Mouse (Mus musculus): Measurements from ENCODE around the gene Aff4. TPM values are rescaled to one million over a fixed set of nuclear protein-coding genes. Genes with fewer than 3 reads are reported as not detected.

Aff4 gene
- polyA plus RNA-seq, 2 experiments from 2014 or later, result 9.6 to 16.4 TPM

DNA sequence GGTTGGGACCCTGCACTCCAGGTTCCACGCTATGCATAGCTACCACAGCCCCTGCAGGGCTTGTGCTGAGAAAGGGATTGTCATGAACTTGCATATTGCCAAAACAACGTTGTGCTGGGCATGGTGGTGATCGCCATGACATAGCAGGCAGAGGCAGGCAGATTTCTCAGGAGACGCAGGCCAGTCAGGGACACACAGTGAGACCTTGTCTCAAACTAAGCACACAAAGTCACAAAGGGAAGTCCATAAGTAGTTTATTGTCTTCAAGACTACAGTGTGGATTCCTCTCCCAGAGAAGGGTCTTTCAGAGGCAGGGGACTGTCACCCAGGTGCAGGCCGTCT is 78.1 kb downstream of the Aff4 start:
- ATAC-seq, result no peak

DNA sequence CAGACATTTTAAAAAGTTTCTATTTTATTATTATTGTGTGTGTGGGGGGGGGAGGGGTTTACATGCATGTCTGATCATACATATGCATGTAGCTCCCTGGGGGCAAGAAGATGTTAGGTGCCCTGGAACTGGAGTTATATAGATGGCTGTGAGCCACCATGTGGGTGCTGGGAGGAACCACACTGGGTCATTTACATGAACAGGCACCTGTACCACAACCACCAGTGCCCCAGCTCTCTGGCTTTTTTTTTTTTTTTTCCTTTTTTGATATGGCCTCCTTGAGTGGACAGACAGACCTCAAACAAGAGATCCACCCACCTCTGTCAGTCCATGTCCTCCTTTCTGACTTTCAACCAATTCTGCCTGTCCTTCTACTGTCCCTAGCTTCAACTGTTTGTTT is 78.5 kb downstream of the Aff4 start:
- no peak for ATAC-seq

DNA sequence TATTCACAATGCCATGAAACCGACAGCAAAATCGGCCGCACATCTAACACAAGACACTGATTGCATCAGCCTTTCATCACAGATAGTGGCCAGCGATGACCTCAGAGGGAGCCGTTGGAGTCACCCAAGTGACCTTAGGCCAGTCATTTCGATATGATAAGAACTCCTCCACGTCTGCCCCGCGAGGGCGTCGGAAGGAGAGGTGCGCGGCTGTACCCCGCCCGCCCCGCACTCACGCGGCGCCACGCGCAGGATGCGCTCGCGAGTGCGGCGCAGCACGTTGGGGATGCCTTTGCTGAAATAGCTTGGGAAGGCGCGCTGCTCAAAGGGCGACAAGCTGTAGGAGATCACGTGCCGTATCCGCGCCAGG is 79.7 kb downstream of the Aff4 start:
- ATAC-seq, result peak; percentile 29

GRCm38 (mm10) chr11:53430670-53431346 is 80.2 kb downstream of the Aff4 start, which contains the start of the genes Uqcrq and Gdf9:
Gene Uqcrq (minus strand): TSS chr11:53430831.
Gene Gdf9 (plus strand): TSS chr11:53431023.
- ATAC-seq, result peak; percentile 91

- no peak for ATAC-seq
Measured at GRCm38 (mm10) chr11:53431347-53432056, 80.9 kb downstream of the Aff4 start.

- ATAC-seq, result no peak
Measured at GRCm38 (mm10) chr11:53433057-53433456, 82.4 kb downstream of the Aff4 start.

- no peak for ATAC-seq
Measured at GRCm38 (mm10) chr11:53435504-53435903, 84.9 kb downstream of the Aff4 start.

- ATAC-seq, result no peak
Measured at GRCm38 (mm10) chr11:53436338-53436737, 85.7 kb downstream of the Aff4 start.

DNA sequence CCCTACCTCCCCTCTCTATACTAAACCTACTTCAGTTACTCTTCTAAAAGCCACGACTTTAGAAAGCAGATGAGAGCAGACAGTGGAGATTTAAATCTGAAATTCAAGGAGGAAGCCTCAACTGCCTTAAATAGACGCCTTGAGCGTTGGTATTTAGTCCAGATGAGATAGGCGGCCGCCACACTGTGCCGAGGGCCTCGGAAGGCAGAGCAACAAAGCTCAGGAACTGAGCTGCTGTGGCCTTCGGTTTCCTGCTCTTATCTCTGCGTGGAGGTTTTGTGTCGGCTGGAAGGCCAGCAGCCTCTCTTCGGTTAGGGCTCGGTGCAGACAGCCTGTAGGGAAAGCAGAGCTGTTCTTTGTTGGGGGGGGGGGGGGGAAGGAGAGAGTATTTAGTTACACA is 91.3 kb downstream of the Aff4 start:
- ATAC-seq, result no peak

DNA sequence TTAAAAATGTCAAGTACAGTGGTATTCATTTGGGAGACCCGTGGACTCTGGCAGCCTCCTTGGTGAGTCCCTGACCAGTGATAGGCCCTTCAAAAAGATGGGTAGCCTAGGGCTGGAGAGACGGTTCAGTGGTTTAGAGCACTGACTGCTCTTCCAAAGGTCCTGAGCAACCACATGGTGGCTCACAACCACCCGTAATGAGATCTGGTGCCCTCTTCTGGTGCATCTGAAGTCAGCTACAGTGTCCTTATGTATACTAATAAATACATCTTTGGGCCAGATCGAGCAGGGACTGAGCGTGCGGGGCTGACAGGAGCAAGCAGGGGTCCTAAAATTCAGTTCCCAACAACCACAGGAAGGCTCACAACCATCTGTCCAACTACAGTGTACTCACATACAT is 93.2 kb downstream of the Aff4 start:
- ATAC-seq, result no peak

GRCm38 (mm10) chr11:53445562-53445961 is 94.9 kb downstream of the Aff4 start:
- ATAC-seq, result no peak

DNA sequence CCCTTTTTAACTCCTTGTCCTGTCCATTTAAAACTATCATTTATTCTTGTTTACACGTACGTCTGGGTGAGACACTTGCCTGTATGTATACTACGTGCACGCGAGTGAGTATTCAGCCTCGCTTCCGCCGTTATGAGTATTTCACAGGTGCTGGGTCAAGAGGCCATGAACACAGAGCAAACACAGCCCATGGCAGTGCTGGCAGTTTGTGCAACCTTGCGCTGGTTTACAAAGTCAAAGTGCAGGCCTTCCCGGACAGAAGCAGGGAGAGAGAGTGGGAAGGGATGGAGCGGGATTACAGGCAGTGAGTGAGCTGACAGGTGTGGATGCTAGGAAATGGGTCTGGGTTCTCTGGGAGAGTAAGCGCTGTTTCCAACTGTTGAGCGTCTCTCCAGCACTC is 95.5 kb downstream of the Aff4 start:
- ATAC-seq, result no peak

GRCm38 (mm10) chr11:53447996-53448395 is 97.4 kb downstream of the Aff4 start:
- no peak for ATAC-seq

DNA sequence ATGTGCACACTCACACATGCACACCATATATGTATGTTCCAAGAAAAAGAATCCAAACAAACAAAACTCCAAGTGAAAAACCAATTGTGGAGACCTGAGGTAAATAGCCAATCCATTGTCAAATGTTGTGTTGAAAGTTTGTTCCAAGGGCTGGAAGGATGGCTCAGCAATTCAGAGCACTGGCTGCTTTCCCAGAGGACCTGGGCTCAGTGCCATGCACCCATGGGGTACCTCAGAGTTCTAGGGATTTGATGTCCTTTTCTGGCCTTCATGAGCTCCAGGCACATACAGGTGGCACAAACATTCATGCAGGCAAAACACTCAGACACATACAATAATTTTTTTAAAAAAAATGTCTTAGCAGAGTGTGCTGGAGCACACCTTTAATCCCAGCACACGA is 97.9 kb downstream of the Aff4 start:
- ATAC-seq, result no peak

GRCm38 (mm10) chr11:53450070-53450705 is 99.6 kb downstream of the Aff4 start:
- no peak for ATAC-seq

DNA sequence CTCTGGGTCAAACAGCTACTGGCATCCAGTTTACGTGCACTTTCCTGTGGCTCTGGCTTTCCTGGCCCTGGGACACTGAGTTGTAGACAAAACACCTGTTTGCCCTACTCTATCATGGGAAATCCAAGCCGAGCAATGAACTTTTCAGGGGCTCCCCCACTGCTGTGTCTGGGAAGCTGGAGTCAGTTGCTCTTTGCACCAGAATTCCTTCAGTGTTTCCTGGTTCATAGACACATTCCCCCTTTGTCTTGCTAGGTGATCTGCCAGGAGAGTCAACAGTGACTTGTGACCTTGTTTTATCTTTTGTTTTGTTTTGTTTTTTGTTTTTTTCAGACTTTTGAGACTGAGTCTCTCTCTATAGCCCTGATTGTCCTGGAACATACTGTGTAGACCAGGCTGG is 100.7 kb downstream of the Aff4 start:
- ATAC-seq, result no peak

DNA sequence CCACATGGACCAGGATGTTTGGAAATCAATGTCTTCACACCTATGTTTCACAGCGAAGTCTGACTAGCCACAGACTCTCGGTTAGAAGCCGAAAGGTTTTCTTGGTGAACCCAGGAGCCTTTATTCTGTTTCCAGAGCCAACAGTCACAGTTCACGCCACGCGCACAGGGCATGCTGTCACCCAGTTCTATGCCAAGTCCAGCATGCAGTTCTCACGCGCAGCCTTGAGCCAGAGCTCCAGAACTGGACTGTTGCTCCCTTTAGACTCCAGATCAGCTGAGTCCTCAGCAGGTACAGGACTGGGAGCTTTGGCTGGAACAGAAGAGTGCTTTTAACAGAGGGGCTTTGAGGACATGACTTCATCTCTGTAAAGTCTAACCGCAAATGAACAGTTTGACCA is 101.8 kb downstream of the Aff4 start:
- no peak for ATAC-seq

- no peak for ATAC-seq
Measured at GRCm38 (mm10) chr11:53453031-53453430, 102.4 kb downstream of the Aff4 start.

GRCm38 (mm10) chr11:53456474-53457371 is 106.1 kb downstream of the Aff4 start, which contains the start of the genes Gm10447 and Shroom1:
Gene Gm10447 (minus strand): TSS chr11:53457110.
Gene Shroom1 (plus strand): TSS chr11:53457205.
- ATAC-seq, result no peak

- ATAC-seq, result no peak
Measured at GRCm38 (mm10) chr11:53457372-53457954, 106.8 kb downstream of the Aff4 start.

DNA sequence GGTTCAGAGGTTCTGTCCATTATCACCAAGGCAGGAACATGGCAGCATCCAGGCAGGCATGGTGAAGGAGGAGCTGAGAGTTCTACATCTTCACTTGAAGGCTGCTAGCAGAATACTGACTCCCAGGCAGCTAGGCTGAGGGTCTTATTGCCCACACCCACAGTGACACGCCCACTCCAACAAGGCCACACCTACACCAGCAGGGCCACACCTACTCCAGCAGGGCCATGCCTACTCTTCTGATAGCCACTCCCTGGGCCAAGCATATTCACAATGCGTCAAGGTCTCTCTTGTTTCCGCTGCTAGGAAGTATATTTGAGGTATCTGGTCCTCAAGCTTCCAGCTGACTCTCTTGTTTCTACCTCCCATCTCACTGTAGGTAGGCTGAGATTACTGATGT is 108.4 kb downstream of the Aff4 start:
- ATAC-seq, result no peak

- ATAC-seq, result no peak
Measured at GRCm38 (mm10) chr11:53460192-53460591, 109.6 kb downstream of the Aff4 start.

Measured in activated CD4-positive, CD25-positive, alpha-beta regulatory T cell, adult 4 months (primary cell).